Mouse (Mus musculus) brain, embryonic 14.5 days (tissue): ENCODE results near the gene Naa40.

Experiments used
- CTCF ChIP-seq: fragments of 200-500 bp; IDR thresholded peaks from 2 replicates; pipeline ENCODE4 v1.5.1; 2012; ENCODE audit warnings: inconsistent platforms, mild to moderate bottlenecking, moderate library complexity, borderline replicate concordance; ENCODE audit not compliant: insufficient read depth, insufficient read length; ENCODE audit errors: extremely low read depth
- POLR2A ChIP-seq: fragments of 200-500 bp; IDR thresholded peaks from 2 replicates; pipeline ENCODE4 v1.6.1; 2012; ENCODE audit warnings: mild to moderate bottlenecking, inconsistent platforms, borderline replicate concordance; ENCODE audit not compliant: poor library complexity, insufficient read depth, insufficient read length, severe bottlenecking; ENCODE audit errors: extremely low read depth

DNA sequence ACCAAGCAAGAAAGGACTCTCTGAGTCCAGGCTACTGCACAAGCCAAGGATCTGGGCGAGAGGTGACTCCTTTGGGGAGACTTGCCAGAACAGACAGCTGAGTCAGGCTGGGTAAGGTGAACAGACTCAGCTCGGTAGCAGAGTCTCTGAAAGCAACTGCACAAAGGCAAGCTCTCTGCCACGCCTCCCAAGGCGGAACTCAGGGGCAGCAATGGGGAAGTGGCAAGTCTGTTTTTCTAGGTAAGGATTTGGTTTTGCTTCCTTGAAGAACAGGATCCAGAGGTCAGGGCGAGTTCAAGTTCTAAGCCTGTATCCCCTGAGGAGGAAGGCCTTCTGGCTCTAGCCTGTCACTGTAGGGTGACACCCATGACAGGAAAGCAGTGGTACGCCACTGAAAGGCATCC is 14.5 kb downstream of the Naa40 start:
- TF ChIP-seq POLR2A (no peak), CTCF (no peak)
